In the genomic region with DNA sequence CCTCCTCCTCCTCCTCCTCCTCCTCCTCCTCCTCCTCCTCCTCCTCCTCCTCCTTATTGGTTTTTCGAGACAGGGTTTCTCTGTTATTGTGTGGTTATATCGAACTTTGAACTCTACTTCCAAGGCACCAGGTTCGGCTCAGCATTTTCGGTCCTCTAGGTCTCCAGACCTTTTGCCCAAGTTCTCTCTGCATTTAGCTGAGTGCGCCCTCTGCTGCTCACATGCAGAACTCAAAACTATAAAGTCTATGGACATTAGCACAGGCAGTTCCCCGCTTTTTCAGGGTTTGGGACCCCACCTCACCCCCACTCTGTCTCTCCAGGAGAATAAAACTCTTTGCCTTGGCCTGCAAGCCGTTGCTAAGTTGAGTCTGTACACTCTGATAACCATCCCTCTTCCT, we compare ENCODE assay signal across 9 mouse cellular contexts. TPM values are rescaled to one million over a fixed set of nuclear protein-coding genes. Genes with fewer than 3 reads are reported as not detected.
DNase-seq lines count a peak whose midpoint lies in the region; ATAC-seq and TF ChIP-seq lines count a peak whose summit lies in the region.
"Had no signal": no experiment of that assay in that cellular context is flagged by ENCODE, and none has a peak within 500 bp of the region (broad histone marks: within the 10 kb centered on the region; RNA-seq: fewer than 3 reads in every experiment).

No protein-coding gene starts in this region.

- peak; percentile 64; the same call in 1 of the 2 replicates for TF ChIP-seq CTCF in embryonic fibroblast, embryonic 13.5 days (IDR thresholded peaks at IDR 0.05; ENCODE audit: borderline replicate concordance, insufficient read depth, low read length)

- peaks cover 16% of the 10 kb centered on the region for H3K27me3 ChIP-seq in heart, embryonic 13.5 days (replicated peaks)
- 0 out of 2 replicates have a peak, but pooled peaks cover 2% of the 10 kb centered on the region for H3K27me3 ChIP-seq in heart, embryonic 11.5 days (ENCODE audit: control insufficient read depth, insufficient read depth, low read length)

- H3K4me2 ChIP-seq in heart, embryonic 13.5 days: no peak overlapping the region
- no peak overlapping the region for H3K4me2 ChIP-seq in heart, embryonic 11.5 days

- no peak for TF ChIP-seq POLR2A in embryonic fibroblast, embryonic 13.5 days (IDR thresholded peaks at IDR 0.05; ENCODE audit: low read depth, low read length)

- H3K36me3 ChIP-seq in heart, embryonic 13.5 days: no peaks in the 10 kb centered on the region
- H3K36me3 ChIP-seq in heart, embryonic 11.5 days (ENCODE audit: control insufficient read depth, insufficient read depth, low read length): no peaks in the 10 kb centered on the region

- DNase-seq in CD4-positive helper T cell, adult 2 months (ENCODE audit: low read depth, low spot score): peak; percentile 56
- peak; percentile 72 to 81 for DNase-seq in adrenal gland, postnatal 36 days
- DNase-seq in kidney, postnatal 4 days: peak; percentile 87 to 88
- peak; percentile 21 to 61 for DNase-seq in thymus, postnatal 10 days (ENCODE audit: low spot score in 2 of 2)

- no peak for ATAC-seq in heart, embryonic 13.5 days (ENCODE audit: extremely low read depth, insufficient number of reproducible peaks, low FRiP score, low TSS enrichment)
- ATAC-seq in heart, embryonic 11.5 days (replicated peaks; ENCODE audit: insufficient number of reproducible peaks, low FRiP score, low TSS enrichment): no peak
- peak; percentile 87 for ATAC-seq in megakaryocyte progenitor cell, adult 5-6 weeks (replicated peaks; ENCODE audit: poor library complexity)

- WGBS in heart, embryonic 13.5 days: 12% methylated on average over 6 of the region's 7 CpGs
- 31% methylated on average over 6 of the region's 7 CpGs for WGBS in heart, embryonic 11.5 days (ENCODE audit: insufficient replicate concordance)

- 0 out of 2 replicates have a peak overlapping the region, but pooled peaks have one; percentile 5 for H3K9ac ChIP-seq in heart, embryonic 13.5 days
- no peak overlapping the region for H3K9ac ChIP-seq in heart, embryonic 11.5 days (ENCODE audit: low read depth, low read length)

- no peaks in the 10 kb centered on the region for H3K4me1 ChIP-seq in heart, embryonic 13.5 days
- no peaks in the 10 kb centered on the region for H3K4me1 ChIP-seq in heart, embryonic 11.5 days (ENCODE audit: control insufficient read depth, insufficient read depth, low read length)
- no peaks in the 10 kb centered on the region for H3K4me1 ChIP-seq in embryonic fibroblast, embryonic 13.5 days (ENCODE audit: control insufficient read depth, insufficient read depth, low read length)

- no peak overlapping the region for H3K27ac ChIP-seq in heart, embryonic 13.5 days (replicated peaks)
- no peak overlapping the region for H3K27ac ChIP-seq in heart, embryonic 11.5 days (ENCODE audit: low read depth, low read length)
- no peak overlapping the region for H3K27ac ChIP-seq in embryonic fibroblast, embryonic 13.5 days (ENCODE audit: insufficient read depth, low read length)

- H3K4me3 ChIP-seq in heart, embryonic 13.5 days: no peak overlapping the region
- no peak overlapping the region for H3K4me3 ChIP-seq in heart, embryonic 11.5 days (ENCODE audit: low read depth, low read length)
- no peak overlapping the region for H3K4me3 ChIP-seq in embryonic fibroblast, embryonic 13.5 days (ENCODE audit: insufficient read depth, low read length)

- H3K9me3 ChIP-seq in heart, embryonic 13.5 days: no peaks in the 10 kb centered on the region
- H3K9me3 ChIP-seq in heart, embryonic 11.5 days (replicated peaks; ENCODE audit: control insufficient read depth, low read length): 0 out of 2 replicates have a peak, but pooled peaks cover 4% of the 10 kb centered on the region

RNA-seq across cellular contexts. Expression of gene Rab11fip5, which starts 17.4 kb away (rescaled TPM):
- 38.7 and 45.2 TPM in 2 replicates for polyA plus RNA-seq in heart, embryonic 13.5 days (2015; fragmentation: Nextera tagmentation; extraction: Ambion mirVana)
- polyA plus RNA-seq in heart, embryonic 11.5 days (2014; fragmentation: Nextera tagmentation; extraction: Ambion mirVana): 16.1 and 17.5 TPM in 2 replicates
- 10 to 100 TPM; 32.6 to 35.8 TPM for total RNA-seq in adrenal gland, postnatal 36 days (2021)
- 27.2 and 28.2 TPM in 2 replicates for polyA plus RNA-seq in embryonic fibroblast, embryonic 13.5 days (2011; ENCODE audit: insufficient read length, low read depth, missing spikeins)
- total RNA-seq in megakaryocyte progenitor cell, adult 5-6 weeks (2015): 4.2 and 4.4 TPM in 2 replicates
- total RNA-seq in megakaryocyte progenitor cell, adult 5-6 weeks (2017): 3.1 and 5.5 TPM in 2 replicates

RNA-seq across cellular contexts. Expression of gene Noto, which starts 31.9 kb away (rescaled TPM):
- not detected in 2 replicates for polyA plus RNA-seq in heart, embryonic 13.5 days (2015; fragmentation: Nextera tagmentation; extraction: Ambion mirVana)
- not detected in 2 replicates for polyA plus RNA-seq in heart, embryonic 11.5 days (2014; fragmentation: Nextera tagmentation; extraction: Ambion mirVana)
- total RNA-seq in adrenal gland, postnatal 36 days (2021): not detected
- not detected in 2 replicates for polyA plus RNA-seq in embryonic fibroblast, embryonic 13.5 days (2011; ENCODE audit: insufficient read length, low read depth, missing spikeins)
- total RNA-seq in megakaryocyte progenitor cell, adult 5-6 weeks (2015): not detected in 2 replicates
- total RNA-seq in megakaryocyte progenitor cell, adult 5-6 weeks (2017): not detected in 2 replicates
- polyA plus RNA-seq: liver, embryonic 16.5 days had no signal

RNA-seq across cellular contexts. Expression of gene Smyd5, which starts 40.0 kb away (rescaled TPM):
- 38.0 and 39.6 TPM in 2 replicates for polyA plus RNA-seq in heart, embryonic 13.5 days (2015; fragmentation: Nextera tagmentation; extraction: Ambion mirVana)
- 38.8 and 42.5 TPM in 2 replicates for polyA plus RNA-seq in heart, embryonic 11.5 days (2014; fragmentation: Nextera tagmentation; extraction: Ambion mirVana)
- total RNA-seq in adrenal gland, postnatal 36 days (2021): 10 to 100 TPM; 31.2 to 35.9 TPM
- 34.8 and 36.3 TPM in 2 replicates for polyA plus RNA-seq in embryonic fibroblast, embryonic 13.5 days (2011; ENCODE audit: insufficient read length, low read depth, missing spikeins)
- 39.4 and 42.2 TPM in 2 replicates for total RNA-seq in megakaryocyte progenitor cell, adult 5-6 weeks (2015)
- 44.1 and 66.0 TPM in 2 replicates for total RNA-seq in megakaryocyte progenitor cell, adult 5-6 weeks (2017)

RNA-seq across cellular contexts. Expression of gene Sfxn5, which starts 58.6 kb away (rescaled TPM):
- 3.3 and 4.6 TPM in 2 replicates for polyA plus RNA-seq in heart, embryonic 13.5 days (2015; fragmentation: Nextera tagmentation; extraction: Ambion mirVana)
- polyA plus RNA-seq in heart, embryonic 11.5 days (2014; fragmentation: Nextera tagmentation; extraction: Ambion mirVana): 3.6 and 5.6 TPM in 2 replicates
- 10 to 100 TPM; 19.9 to 20.5 TPM for total RNA-seq in adrenal gland, postnatal 36 days (2021)
- polyA plus RNA-seq in embryonic fibroblast, embryonic 13.5 days (2011; ENCODE audit: insufficient read length, low read depth, missing spikeins): 8.2 and 9.7 TPM in 2 replicates
- total RNA-seq in megakaryocyte progenitor cell, adult 5-6 weeks (2015): 1.1 and 2.7 TPM in 2 replicates
- total RNA-seq in megakaryocyte progenitor cell, adult 5-6 weeks (2017): 1.7 and 2.3 TPM in 2 replicates

RNA-seq across cellular contexts. Expression of gene Cct7, which starts 59.5 kb away (rescaled TPM):
- polyA plus RNA-seq in heart, embryonic 13.5 days (2015; fragmentation: Nextera tagmentation; extraction: Ambion mirVana): 347 and 413 TPM in 2 replicates
- polyA plus RNA-seq in heart, embryonic 11.5 days (2014; fragmentation: Nextera tagmentation; extraction: Ambion mirVana): 445 and 477 TPM in 2 replicates
- total RNA-seq in adrenal gland, postnatal 36 days (2021): 100 to 1,000 TPM; 267 to 301 TPM
- polyA plus RNA-seq in embryonic fibroblast, embryonic 13.5 days (2011; ENCODE audit: insufficient read length, low read depth, missing spikeins): 244 and 265 TPM in 2 replicates
- 321 and 330 TPM in 2 replicates for total RNA-seq in megakaryocyte progenitor cell, adult 5-6 weeks (2015)
- 304 and 348 TPM in 2 replicates for total RNA-seq in megakaryocyte progenitor cell, adult 5-6 weeks (2017)
